Mouse (Mus musculus) intestine, embryonic 15.5 days (tissue): ENCODE data around the gene B4galnt2. TPM values are rescaled to one million over a fixed set of nuclear protein-coding genes. Genes with fewer than 3 reads are reported as not detected.
"Not testable (repeated sequence)": the region's sequence is repeated elsewhere in the genome, so short reads cannot be mapped to it uniquely, and the experiment has no call there.

ENCODE experiments used
- ATAC-seq: fragments of 200-750 bp; cut with Nextera tagmentation; 2 replicates; pipeline ENCODE4 v1.8.0; 2017; ENCODE audit warnings: moderate TSS enrichment, moderate library complexity
- H3K27ac ChIP-seq: fragments of 300-500 bp; sonication (generic); 2 replicates; pipeline ENCODE4 v1.5.1; 2015; ENCODE audit warnings: mild to moderate bottlenecking, inconsistent platforms
- H3K27me3 ChIP-seq: fragments of 300-500 bp; sonication (generic); replicated peaks from 2 replicates; pipeline ENCODE4 v1.6.1; 2015; ENCODE audit warnings: inconsistent platforms
- H3K36me3 ChIP-seq: fragments of 300-500 bp; sonication (generic); 2 replicates; pipeline ENCODE4 v1.6.1; 2015; ENCODE audit warnings: inconsistent platforms
- H3K4me1 ChIP-seq: fragments of 300-500 bp; sonication (generic); replicated peaks from 2 replicates; pipeline ENCODE4 v1.6.1; 2015; ENCODE audit warnings: inconsistent platforms
- H3K4me2 ChIP-seq: fragments of 300-500 bp; sonication (generic); replicated peaks from 2 replicates; pipeline ENCODE4 v1.6.1; 2015; ENCODE audit warnings: mild to moderate bottlenecking, inconsistent platforms
- H3K4me3 ChIP-seq: fragments of 300-500 bp; sonication (generic); replicated peaks from 2 replicates; pipeline ENCODE4 v1.5.1; 2015; ENCODE audit warnings: inconsistent platforms
- H3K9ac ChIP-seq: fragments of 300-500 bp; sonication (generic); 2 replicates; pipeline ENCODE4 v1.6.1; 2015; ENCODE audit warnings: inconsistent platforms
- H3K9me3 ChIP-seq: fragments of 300-500 bp; sonication (generic); 2 replicates; pipeline ENCODE4 v1.6.1; 2016; ENCODE audit warnings: inconsistent platforms
- WGBS: fragments of 180-500 bp; shearing (Covaris S2); methylation state at CpG from one replicate; pipeline ENCODE4 v1.1.7; 2015; 5-methylcytosine and 5-hydroxymethylcytosine counted together
- polyA plus RNA-seq: library from polyadenylated mRNA; unstranded; fragments of >200 nt; fragmentation: Nextera tagmentation; extraction: Ambion mirVana; gene quantifications from 2 replicates; pipeline ENCODE4 v1.2.1, GENCODE M21; 2015

B4galnt2 gene
- polyA plus RNA-seq: 36.3 and 39.9 TPM in 2 replicates

- Histone ChIP-seq H3K27me3 (peaks cover 18% of the 10 kb centered on the region), H3K27ac (peak within 1 kb of the TSS; percentile 84)
- under 1% methylated on average over 35 of the region's 35 CpGs for WGBS
Observed at GRCm38 (mm10) chr11:95914571-95914991, at the start of gene B4galnt2. TSS of gene B4galnt2 (minus strand) at chr11:95914891.

GRCm38 (mm10) chr11:95963304-95963703 is 48.6 kb upstream of the B4galnt2 start:
- Histone ChIP-seq H3K27me3 (no peaks in the 10 kb centered on the region), H3K9me3 (no peaks in the 10 kb centered on the region), H3K4me2 (no peak overlapping the region), H3K27ac (no peak overlapping the region), H3K36me3 (peaks cover 59% of the 10 kb centered on the region), H3K4me3 (no peak overlapping the region), H3K9ac (no peak overlapping the region), H3K4me1 (no peaks in the 10 kb centered on the region)
- ATAC-seq: no peak
- WGBS: 67% methylated on average over 7 of the region's 7 CpGs

More at GRCm38 (mm10) chr11:95914571-95914991, at the start of gene B4galnt2:
- Histone ChIP-seq H3K4me3 (peak within 1 kb of the TSS; percentile 46), H3K9ac (peak within 1 kb of the TSS; percentile 52), H3K4me2 (peak within 1 kb of the TSS; percentile 61), H3K9me3 (no peaks in the 10 kb centered on the region), H3K36me3 (no peaks in the 10 kb centered on the region), H3K4me1 (0 out of 2 replicates have a peak, but pooled peaks cover 6% of the 10 kb centered on the region)
- ATAC-seq: peak; percentile 73

- WGBS: 69% methylated on average over 6 of the region's 6 CpGs
- Histone ChIP-seq H3K4me1 (no peaks in the 10 kb centered on the region), H3K27me3 (no peaks in the 10 kb centered on the region), H3K27ac (no peak overlapping the region), H3K9me3 (no peaks in the 10 kb centered on the region), H3K9ac (no peak overlapping the region), H3K36me3 (peaks cover 28% of the 10 kb centered on the region), H3K4me3 (no peak overlapping the region), H3K4me2 (no peak overlapping the region)
- no peak for ATAC-seq
Observed at GRCm38 (mm10) chr11:95959152-95959551, 44.5 kb upstream of the B4galnt2 start.

- WGBS: 72% methylated on average over 9 of the region's 9 CpGs
- Histone ChIP-seq H3K4me3 (no peak overlapping the region), H3K9me3 (no peaks in the 10 kb centered on the region), H3K4me2 (no peak overlapping the region), H3K9ac (no peak overlapping the region), H3K4me1 (no peaks in the 10 kb centered on the region), H3K36me3 (peaks cover 24% of the 10 kb centered on the region), H3K27ac (no peak overlapping the region), H3K27me3 (no peaks in the 10 kb centered on the region)
- no peak for ATAC-seq
Observed at GRCm38 (mm10) chr11:95958251-95958650, 43.6 kb upstream of the B4galnt2 start.

GRCm38 (mm10) chr11:95957407-95957806 is 42.7 kb upstream of the B4galnt2 start:
- H3K27ac ChIP-seq: no peak overlapping the region
- no peak overlapping the region for H3K9ac ChIP-seq
- no peaks in the 10 kb centered on the region for H3K27me3 ChIP-seq
- ATAC-seq: no peak
- no peaks in the 10 kb centered on the region for H3K4me1 ChIP-seq
- H3K4me2 ChIP-seq: peak overlapping the region; percentile 14; the same call in 1 of the 2 replicates
- H3K9me3 ChIP-seq: no peaks in the 10 kb centered on the region
- 61% methylated on average over 7 of the region's 7 CpGs for WGBS
- H3K36me3 ChIP-seq: peaks cover 19% of the 10 kb centered on the region
- no peak overlapping the region for H3K4me3 ChIP-seq

GRCm38 (mm10) chr11:95953313-95953712 is 38.6 kb upstream of the B4galnt2 start:
- 79% methylated on average over 5 of the region's 5 CpGs for WGBS
- H3K36me3 ChIP-seq: no peaks in the 10 kb centered on the region
- no peaks in the 10 kb centered on the region for H3K27me3 ChIP-seq
- H3K9me3 ChIP-seq: no peaks in the 10 kb centered on the region
- no peak overlapping the region for H3K9ac ChIP-seq
- no peak for ATAC-seq
- no peaks in the 10 kb centered on the region for H3K4me1 ChIP-seq
- H3K27ac ChIP-seq: no peak overlapping the region
- H3K4me2 ChIP-seq: no peak overlapping the region
- no peak overlapping the region for H3K4me3 ChIP-seq

- no peak overlapping the region for H3K27ac ChIP-seq
- no peaks in the 10 kb centered on the region for H3K9me3 ChIP-seq
- H3K4me1 ChIP-seq: no peaks in the 10 kb centered on the region
- ATAC-seq: no peak
- H3K4me3 ChIP-seq: no peak overlapping the region
- no peaks in the 10 kb centered on the region for H3K27me3 ChIP-seq
- H3K36me3 ChIP-seq: no peaks in the 10 kb centered on the region
- 73% methylated on average over 13 of the region's 13 CpGs for WGBS
- H3K4me2 ChIP-seq: no peak overlapping the region
- no peak overlapping the region for H3K9ac ChIP-seq
Observed at GRCm38 (mm10) chr11:95945838-95946472, 31.3 kb upstream of the B4galnt2 start.

GRCm38 (mm10) chr11:95939828-95940507 is 25.3 kb upstream of the B4galnt2 start:
- no peaks in the 10 kb centered on the region for H3K27me3 ChIP-seq
- no peaks in the 10 kb centered on the region for H3K36me3 ChIP-seq
- no peak overlapping the region for H3K9ac ChIP-seq
- H3K9me3 ChIP-seq: no peaks in the 10 kb centered on the region
- 33% methylated on average over 11 of the region's 11 CpGs for WGBS
- H3K27ac ChIP-seq: no peak overlapping the region
- no peak overlapping the region for H3K4me3 ChIP-seq
- H3K4me1 ChIP-seq: no peaks in the 10 kb centered on the region
- ATAC-seq: peak; percentile 69
- no peak overlapping the region for H3K4me2 ChIP-seq

GRCm38 (mm10) chr11:95936409-95936808 is 21.7 kb upstream of the B4galnt2 start:
- H3K36me3 ChIP-seq: no peaks in the 10 kb centered on the region
- H3K27ac ChIP-seq: no peak overlapping the region
- no peak overlapping the region for H3K9ac ChIP-seq
- no peaks in the 10 kb centered on the region for H3K4me1 ChIP-seq
- H3K27me3 ChIP-seq: no peaks in the 10 kb centered on the region
- H3K9me3 ChIP-seq: no peaks in the 10 kb centered on the region
- no peak overlapping the region for H3K4me2 ChIP-seq
- H3K4me3 ChIP-seq: no peak overlapping the region
- no peak for ATAC-seq
- 63% methylated on average over 6 of the region's 6 CpGs for WGBS

GRCm38 (mm10) chr11:95932168-95932567 is 17.5 kb upstream of the B4galnt2 start:
- not testable (repeated sequence) for H3K36me3 ChIP-seq, H3K4me2 ChIP-seq, H3K9me3 ChIP-seq, H3K4me1 ChIP-seq, H3K9ac ChIP-seq, ATAC-seq, H3K27me3 ChIP-seq, H3K4me3 ChIP-seq, H3K27ac ChIP-seq
- 88% methylated on average over 8 of the region's 10 CpGs for WGBS

- H3K36me3 ChIP-seq: no peaks in the 10 kb centered on the region
- H3K9ac ChIP-seq: no peak overlapping the region
- no peaks in the 10 kb centered on the region for H3K9me3 ChIP-seq
- no peaks in the 10 kb centered on the region for H3K4me1 ChIP-seq
- no peaks in the 10 kb centered on the region for H3K27me3 ChIP-seq
- peak overlapping the region; percentile 24; the same call in 1 of the 2 replicates for H3K27ac ChIP-seq
- 78% methylated on average over 4 of the region's 4 CpGs for WGBS
- no peak overlapping the region for H3K4me2 ChIP-seq
- ATAC-seq: peak; percentile 5; the same call in 1 of the 2 replicates
- no peak overlapping the region for H3K4me3 ChIP-seq
Observed at GRCm38 (mm10) chr11:95926398-95926797, 11.7 kb upstream of the B4galnt2 start.

- Histone ChIP-seq H3K9me3 (no peaks in the 10 kb centered on the region), H3K27me3 (no peaks in the 10 kb centered on the region), H3K4me1 (no peaks in the 10 kb centered on the region), H3K4me3 (no peak overlapping the region), H3K4me2 (no peak overlapping the region), H3K9ac (no peak overlapping the region), H3K36me3 (no peaks in the 10 kb centered on the region), H3K27ac (peak overlapping the region; percentile 24; the same call in 1 of the 2 replicates)
- peak; percentile 71 for ATAC-seq
- WGBS: 53% methylated on average over 5 of the region's 5 CpGs
Observed at GRCm38 (mm10) chr11:95925976-95926375, 11.3 kb upstream of the B4galnt2 start.
